Mouse (Mus musculus) stomach, embryonic 16.5 days (tissue): ENCODE measurements around the gene Olfr1443. TPM values are rescaled to one million over a fixed set of nuclear protein-coding genes. Genes with fewer than 3 reads are reported as not detected.
"Not testable (repeated sequence)": the region's sequence is repeated elsewhere in the genome, so short reads cannot be mapped to it uniquely, and the experiment has no call there.

Source experiments
- ATAC-seq: fragments of 200-750 bp; cut with Nextera tagmentation; 2 replicates; pipeline ENCODE4 v1.8.0; 2017; ENCODE audit warnings: moderate number of reproducible peaks, moderate TSS enrichment; ENCODE audit not compliant: insufficient read depth, low FRiP score
- H3K27ac ChIP-seq: fragments of 300-500 bp; sonication (generic); 2 replicates; pipeline ENCODE4 v1.5.1; 2014; ENCODE audit warnings: low read length
- H3K27me3 ChIP-seq: fragments of 300-500 bp; sonication (generic); 2 replicates; pipeline ENCODE4 v1.6.1; 2014; ENCODE audit warnings: low read length, control low read depth, mixed read lengths; ENCODE audit not compliant: control insufficient read depth, insufficient read depth
- H3K36me3 ChIP-seq: fragments of 300-500 bp; sonication (generic); 2 replicates; pipeline ENCODE4 v1.6.1; 2014; ENCODE audit warnings: low read length; ENCODE audit not compliant: control insufficient read depth, insufficient read depth
- H3K4me1 ChIP-seq: fragments of 300-500 bp; sonication (generic); 2 replicates; pipeline ENCODE4 v1.6.1; 2014; ENCODE audit warnings: low read length, control low read depth, mixed read lengths; ENCODE audit not compliant: control insufficient read depth, insufficient read depth
- H3K4me2 ChIP-seq: fragments of 300-500 bp; sonication (generic); 2 replicates; pipeline ENCODE4 v1.6.1; 2014; ENCODE audit warnings: low read depth, low read length, mixed read lengths
- H3K4me3 ChIP-seq: fragments of 300-500 bp; sonication (generic); replicated peaks from 2 replicates; pipeline ENCODE4 v1.5.1; 2014; ENCODE audit warnings: mild to moderate bottlenecking, low read length
- H3K9ac ChIP-seq: fragments of 300-500 bp; sonication (generic); 2 replicates; pipeline ENCODE4 v1.6.1; 2014; ENCODE audit warnings: low read length
- H3K9me3 ChIP-seq: fragments of 300-500 bp; sonication (generic); replicated peaks from 2 replicates; pipeline ENCODE4 v1.6.1; 2016; ENCODE audit warnings: low read length, control low read depth; ENCODE audit not compliant: control insufficient read depth
- WGBS: fragments of 180-500 bp; shearing (Covaris S2); extraction: QIAGEN DNeasy Blood & Tissue Kit; methylation state at CpG from one replicate; pipeline ENCODE4 v1.1.7; 2014; 5-methylcytosine and 5-hydroxymethylcytosine counted together
- polyA plus RNA-seq: library from polyadenylated mRNA; unstranded; fragments of >200 nt; fragmentation: Nextera tagmentation; extraction: Ambion mirVana; gene quantifications from 2 replicates; pipeline ENCODE4 v1.2.1, GENCODE M21; 2015

The Olfr1443 gene
- polyA plus RNA-seq = not detected in 2 replicates

DNA sequence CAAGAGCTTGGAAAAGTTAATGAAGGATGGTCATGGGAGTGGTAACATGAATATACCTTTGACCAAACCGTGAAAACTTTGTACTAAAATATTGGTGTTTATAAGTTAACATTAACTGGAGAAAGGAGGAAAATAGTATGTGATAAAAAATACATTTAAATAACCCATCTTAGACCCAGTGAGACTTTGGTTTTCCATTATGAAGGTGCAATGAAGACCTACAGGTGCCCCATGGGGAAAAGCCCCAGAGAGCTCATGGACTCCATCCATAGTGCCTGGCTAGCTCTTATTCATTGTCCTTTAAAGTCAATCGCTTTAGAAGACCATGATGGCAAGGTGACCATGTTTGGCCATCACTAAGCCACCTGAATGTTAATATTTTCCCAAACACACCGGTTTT, at the start of gene Olfr1443:
Gene Olfr1443 (plus strand): TSS at position 301 of the 400 bp plus-strand sequence.
- H3K9ac ChIP-seq = no peak within 1 kb of the TSS
- no peak within 1 kb of the TSS for H3K4me2 ChIP-seq
- H3K9me3 ChIP-seq = no peaks in the 10 kb centered on the region
- H3K27me3 ChIP-seq = no peaks in the 10 kb centered on the region
- ATAC-seq = no peak
- no peak within 1 kb of the TSS for H3K4me3 ChIP-seq
- 72% methylated on average over 3 of the region's 3 CpGs for WGBS
- H3K36me3 ChIP-seq = no peaks in the 10 kb centered on the region
- H3K27ac ChIP-seq = no peak within 1 kb of the TSS
- no peaks in the 10 kb centered on the region for H3K4me1 ChIP-seq

DNA sequence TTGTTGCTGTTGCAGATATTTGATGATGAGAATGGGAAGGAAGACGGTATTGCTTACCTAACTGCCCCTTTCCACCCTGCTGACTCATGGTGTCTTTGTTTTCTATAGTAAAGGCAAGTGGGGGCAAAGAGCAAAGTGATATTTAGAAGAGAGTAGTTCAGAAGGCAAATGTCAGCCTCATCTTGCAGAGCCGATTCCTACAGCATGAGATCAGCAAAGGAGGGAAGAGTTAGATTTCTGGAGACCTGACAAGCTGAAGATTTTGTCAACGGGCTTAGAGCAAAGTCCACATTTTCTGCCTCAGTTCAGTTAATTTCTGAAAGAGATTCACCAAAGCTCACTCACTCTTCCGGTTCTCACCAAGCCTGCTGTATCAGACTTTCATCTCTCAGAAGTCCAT, 44.7 kb upstream of the Olfr1443 start, which contains the start of gene Glyat:
Gene Glyat (plus strand): TSS at position 133 of the 400 bp plus-strand sequence.
- Histone ChIP-seq H3K27ac (no peak within 1 kb of the TSS), H3K9me3 (no peaks in the 10 kb centered on the region), H3K4me1 (no peaks in the 10 kb centered on the region), H3K9ac (no peak within 1 kb of the TSS), H3K4me3 (no peak within 1 kb of the TSS), H3K27me3 (no peaks in the 10 kb centered on the region), H3K36me3 (no peaks in the 10 kb centered on the region), H3K4me2 (no peak within 1 kb of the TSS)
- WGBS = 57% methylated on average over 4 of the region's 4 CpGs
- no peak for ATAC-seq

DNA sequence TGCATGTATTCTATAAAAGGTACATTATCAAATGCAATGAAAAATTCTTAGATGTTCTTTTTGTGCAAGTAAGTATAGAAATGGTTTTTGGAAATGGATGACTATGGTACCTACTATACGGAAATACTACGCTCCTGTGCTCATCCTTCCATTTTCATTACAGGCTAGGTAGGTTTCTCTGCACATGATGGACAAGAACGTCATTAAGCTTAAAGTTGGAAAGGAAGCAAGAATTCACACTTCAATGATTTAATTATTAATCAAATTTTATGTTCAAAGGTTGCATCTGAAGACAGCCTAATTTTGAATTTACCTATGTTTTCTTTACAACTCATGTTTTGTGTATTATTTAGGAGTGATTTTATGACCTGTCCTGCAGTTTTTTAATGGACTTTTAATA, 43.7 kb upstream of the Olfr1443 start:
- H3K4me1 ChIP-seq = no peaks in the 10 kb centered on the region
- H3K36me3 ChIP-seq = no peaks in the 10 kb centered on the region
- ATAC-seq = no peak
- no peak overlapping the region for H3K4me3 ChIP-seq
- 86% methylated on average over 3 of the region's 3 CpGs for WGBS
- no peak overlapping the region for H3K9ac ChIP-seq
- no peak overlapping the region for H3K27ac ChIP-seq
- H3K9me3 ChIP-seq = no peaks in the 10 kb centered on the region
- no peaks in the 10 kb centered on the region for H3K27me3 ChIP-seq
- H3K4me2 ChIP-seq = no peak overlapping the region

DNA sequence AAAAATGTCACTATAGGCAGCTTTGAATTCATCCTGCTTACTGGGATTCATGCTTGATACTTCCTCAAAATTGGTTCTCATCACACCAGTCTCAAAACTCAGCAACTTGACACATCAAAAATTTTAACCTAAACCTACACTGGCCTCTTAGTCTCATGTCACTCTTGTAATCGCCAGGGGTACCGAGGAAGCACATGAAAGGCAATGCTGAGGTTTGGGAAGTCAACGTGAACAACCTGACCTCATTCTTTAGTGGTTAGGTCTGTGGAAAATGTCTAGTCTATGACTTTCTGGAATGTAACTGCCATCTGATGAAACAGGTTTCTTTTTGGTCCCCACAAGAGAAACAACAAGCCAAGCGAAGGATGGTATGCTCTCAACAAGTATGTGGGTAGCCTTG, 42.9 kb upstream of the Olfr1443 start:
- WGBS = 89% methylated on average over 4 of the region's 4 CpGs
- ATAC-seq = no peak
- H3K9ac ChIP-seq = no peak overlapping the region
- H3K9me3 ChIP-seq = no peaks in the 10 kb centered on the region
- no peak overlapping the region for H3K27ac ChIP-seq
- H3K4me2 ChIP-seq = no peak overlapping the region
- no peaks in the 10 kb centered on the region for H3K4me1 ChIP-seq
- no peak overlapping the region for H3K4me3 ChIP-seq
- H3K27me3 ChIP-seq = no peaks in the 10 kb centered on the region
- no peaks in the 10 kb centered on the region for H3K36me3 ChIP-seq

DNA sequence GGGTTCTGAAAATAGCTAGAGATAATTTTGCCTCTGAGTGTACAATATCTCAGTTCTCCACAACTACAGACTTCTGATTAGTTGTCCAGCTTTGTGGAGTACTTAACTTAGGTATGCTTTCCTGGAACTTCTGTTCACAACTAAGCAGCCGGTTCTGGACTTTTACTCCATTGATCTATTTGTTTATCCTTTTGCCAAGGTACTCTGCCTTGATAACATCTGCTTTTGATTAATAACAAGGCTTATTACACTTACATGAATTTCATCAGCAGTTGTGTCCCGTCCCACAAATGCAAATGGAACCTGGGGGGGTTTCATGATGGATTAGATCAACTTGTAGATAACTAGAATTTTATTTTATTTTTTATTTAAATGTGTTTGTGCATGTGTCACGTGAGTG, 41.0 kb upstream of the Olfr1443 start:
- no peaks in the 10 kb centered on the region for H3K27me3 ChIP-seq
- 50% methylated on average over 3 of the region's 3 CpGs for WGBS
- no peak for ATAC-seq

DNA sequence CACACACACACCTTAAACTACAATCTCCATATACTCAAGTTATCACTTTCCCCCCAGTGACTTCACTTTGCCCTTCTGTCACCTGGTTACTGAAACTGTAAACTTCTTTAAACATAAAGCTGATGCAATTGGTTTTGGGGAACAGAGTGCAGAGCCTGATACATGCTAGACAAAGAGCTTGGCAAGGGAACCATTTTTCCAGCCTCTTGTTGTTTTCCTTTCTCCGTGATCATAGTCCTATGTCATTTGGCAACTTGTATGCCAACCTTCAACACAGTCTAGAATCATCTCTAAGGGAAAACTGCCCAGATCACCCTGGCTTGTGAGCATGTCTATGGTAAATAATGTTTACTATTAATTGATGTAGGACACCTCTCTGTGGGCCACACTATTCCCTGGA, 39.9 kb upstream of the Olfr1443 start:
- H3K9ac ChIP-seq = no peak overlapping the region
- no peaks in the 10 kb centered on the region for H3K9me3 ChIP-seq
- no peak overlapping the region for H3K27ac ChIP-seq
- H3K4me2 ChIP-seq = no peak overlapping the region
- no peak overlapping the region for H3K4me3 ChIP-seq
- ATAC-seq = no peak
- H3K36me3 ChIP-seq = no peaks in the 10 kb centered on the region
- 74% methylated on average over 1 of the region's 1 CpGs for WGBS
- H3K4me1 ChIP-seq = no peaks in the 10 kb centered on the region
- H3K27me3 ChIP-seq = no peaks in the 10 kb centered on the region

More for the DNA sequence above, 41.0 kb upstream of the Olfr1443 start:
- Histone ChIP-seq H3K4me3 (no peak overlapping the region), H3K9ac (no peak overlapping the region), H3K4me1 (no peaks in the 10 kb centered on the region), H3K36me3 (no peaks in the 10 kb centered on the region), H3K9me3 (no peaks in the 10 kb centered on the region), H3K4me2 (no peak overlapping the region), H3K27ac (no peak overlapping the region)

DNA sequence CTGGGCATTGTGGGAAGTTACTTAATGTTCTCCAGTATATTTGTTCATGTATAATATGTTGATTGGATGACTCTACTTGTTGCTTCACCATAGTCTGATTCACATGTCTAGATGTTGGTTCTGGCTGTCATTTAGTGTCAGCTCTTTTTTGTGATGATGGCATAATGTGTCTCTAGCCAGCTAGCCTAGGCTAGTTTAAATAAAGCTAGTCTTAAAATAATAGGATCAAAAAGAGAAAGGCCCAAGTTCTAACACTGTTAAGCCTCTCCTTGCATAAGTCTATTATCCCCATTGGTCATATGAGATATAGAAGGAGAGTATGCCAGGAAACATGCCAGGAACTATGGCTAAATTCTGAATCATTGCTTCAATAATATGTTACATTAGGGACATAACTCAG, 28.4 kb upstream of the Olfr1443 start:
- H3K27ac ChIP-seq = no peak overlapping the region
- no peaks in the 10 kb centered on the region for H3K36me3 ChIP-seq
- no peaks in the 10 kb centered on the region for H3K27me3 ChIP-seq
- no peaks in the 10 kb centered on the region for H3K9me3 ChIP-seq
- no peak overlapping the region for H3K4me3 ChIP-seq
- no peak for ATAC-seq
- no peak overlapping the region for H3K4me2 ChIP-seq
- H3K4me1 ChIP-seq = no peaks in the 10 kb centered on the region
- H3K9ac ChIP-seq = no peak overlapping the region

DNA sequence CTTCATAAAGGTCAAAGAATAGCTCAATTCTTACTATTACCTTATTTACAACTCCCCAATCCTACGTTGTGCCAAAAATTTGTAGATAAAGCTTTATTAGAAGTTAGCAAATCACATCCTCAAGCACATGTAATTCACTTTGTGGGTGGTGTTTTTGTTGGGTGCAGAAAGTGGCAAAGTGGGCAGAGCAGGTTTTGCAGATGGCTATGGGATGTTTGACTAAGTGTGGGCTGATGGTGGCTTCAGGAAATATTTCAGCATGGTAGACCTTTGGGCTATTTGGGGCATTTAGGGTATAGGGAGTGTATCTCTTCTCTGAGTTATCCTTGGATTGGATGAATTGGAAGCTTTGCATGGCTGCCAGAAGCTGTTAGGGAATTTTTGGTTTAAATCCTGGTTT, 11.8 kb upstream of the Olfr1443 start:
- Histone ChIP-seq H3K4me1 (no peaks in the 10 kb centered on the region), H3K4me2 (no peak overlapping the region), H3K27me3 (no peaks in the 10 kb centered on the region), H3K27ac (no peak overlapping the region), H3K36me3 (no peaks in the 10 kb centered on the region), H3K9me3 (no peaks in the 10 kb centered on the region), H3K9ac (no peak overlapping the region), H3K4me3 (no peak overlapping the region)
- 76% methylated on average over 1 of the region's 1 CpGs for WGBS
- ATAC-seq = no peak

DNA sequence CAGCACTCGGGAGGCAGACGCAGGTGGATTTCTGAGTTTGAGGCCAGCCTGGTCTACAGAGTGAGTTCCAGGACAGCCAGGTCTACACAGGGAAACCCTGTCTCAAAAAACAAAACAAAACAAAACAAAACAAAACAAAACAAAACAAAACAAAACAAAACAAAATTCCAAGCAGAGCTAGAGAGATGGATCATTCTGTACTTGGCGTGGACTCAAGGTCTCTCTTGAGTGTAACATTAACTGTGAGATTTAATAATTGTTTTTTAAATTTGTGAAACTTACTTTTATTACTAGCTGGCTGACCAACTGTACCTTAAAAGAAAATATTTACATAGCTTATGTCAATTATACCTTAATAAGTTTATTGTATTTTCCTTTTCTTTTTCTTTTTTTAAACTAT, 9.3 kb upstream of the Olfr1443 start:
- not testable (repeated sequence) for H3K27ac ChIP-seq, H3K4me1 ChIP-seq, H3K9me3 ChIP-seq, H3K4me2 ChIP-seq, H3K4me3 ChIP-seq, H3K27me3 ChIP-seq, H3K36me3 ChIP-seq, H3K9ac ChIP-seq, ATAC-seq
- 93% methylated on average over 3 of the region's 3 CpGs for WGBS

DNA sequence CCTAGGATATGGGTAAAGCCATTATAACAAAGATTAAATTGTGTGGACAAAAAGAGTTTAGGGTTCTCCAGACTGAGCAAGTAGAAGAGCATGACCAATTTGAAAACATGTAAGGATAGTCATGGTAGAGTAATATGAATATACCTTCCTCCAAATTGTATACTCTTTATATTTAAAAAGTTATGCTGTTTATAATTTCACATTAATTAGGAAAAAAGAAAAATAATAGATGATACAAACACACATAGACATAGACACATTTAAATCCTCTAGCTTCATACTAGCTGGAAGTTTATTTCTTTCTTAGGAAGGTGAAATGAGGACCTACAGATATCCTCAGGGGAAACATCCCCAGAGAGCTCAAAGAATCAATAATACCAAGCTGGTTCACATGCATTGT, 7.8 kb upstream of the Olfr1443 start, which contains the start of gene Olfr1442:
Gene Olfr1442 (plus strand): TSS at position 301 of the 400 bp plus-strand sequence.
- Histone ChIP-seq H3K9me3 (no peaks in the 10 kb centered on the region), H3K9ac (no peak within 1 kb of the TSS), H3K36me3 (no peaks in the 10 kb centered on the region), H3K27me3 (no peaks in the 10 kb centered on the region), H3K4me2 (no peak within 1 kb of the TSS), H3K4me3 (no peak within 1 kb of the TSS), H3K4me1 (no peaks in the 10 kb centered on the region), H3K27ac (no peak within 1 kb of the TSS)
- no peak for ATAC-seq
